Mouse (Mus musculus): Measurements from ENCODE around the gene Wfdc10. TPM values are rescaled to one million over a fixed set of nuclear protein-coding genes. Genes with fewer than 3 reads are reported as not detected.
"Not testable (repeated sequence)": the region's sequence is repeated elsewhere in the genome, so short reads cannot be mapped to it uniquely, and the experiment has no call there.

The Wfdc10 gene
- polyA plus RNA-seq (2012; rRNA removed), result 4.9 and 7.1 TPM in 2 replicates

- no peak for DNase-seq (ENCODE audit: low spot score)
These were observed at the start of gene Wfdc10 for GRCm38 (mm10) chr2:164655858-164656257. Gene Wfdc10 (plus strand): TSS chr2:164656046.

GRCm38 (mm10) chr2:164608781-164609180 is 47.1 kb upstream of the Wfdc10 start:
- DNase-seq (ENCODE audit: low spot score), result no peak

DNA sequence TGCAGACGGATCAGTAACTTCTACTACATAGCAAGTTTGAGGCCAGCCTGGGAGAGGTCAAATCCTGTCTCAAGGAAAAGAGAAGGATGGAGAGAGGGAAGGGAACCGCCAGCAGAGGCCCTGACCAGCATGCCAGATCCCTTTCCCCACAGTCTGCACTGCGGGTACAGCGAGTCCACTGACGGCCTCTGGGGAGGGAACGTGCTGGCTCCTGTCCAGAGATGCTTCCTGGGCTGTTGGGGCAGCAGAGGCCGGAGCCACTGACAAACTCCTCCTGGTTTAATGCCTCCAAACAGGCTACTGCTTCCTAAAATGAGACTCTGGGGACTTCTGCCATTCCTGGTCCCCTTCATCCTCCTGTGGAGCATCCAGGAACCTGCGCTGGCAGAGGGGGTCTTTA is 42.4 kb upstream of the Wfdc10 start, which contains the start of the genes Wfdc6b and Wfdc8:
Gene Wfdc6b, plus strand, starts transcription at position 52 of the 400 bp plus-strand sequence.
Gene Wfdc8, minus strand, starts transcription at position 156 of the 400 bp plus-strand sequence.
- not testable (repeated sequence) for DNase-seq (ENCODE audit: low spot score)

GRCm38 (mm10) chr2:164615386-164615785 is 40.5 kb upstream of the Wfdc10 start:
- no peak for DNase-seq (ENCODE audit: low spot score)

DNA sequence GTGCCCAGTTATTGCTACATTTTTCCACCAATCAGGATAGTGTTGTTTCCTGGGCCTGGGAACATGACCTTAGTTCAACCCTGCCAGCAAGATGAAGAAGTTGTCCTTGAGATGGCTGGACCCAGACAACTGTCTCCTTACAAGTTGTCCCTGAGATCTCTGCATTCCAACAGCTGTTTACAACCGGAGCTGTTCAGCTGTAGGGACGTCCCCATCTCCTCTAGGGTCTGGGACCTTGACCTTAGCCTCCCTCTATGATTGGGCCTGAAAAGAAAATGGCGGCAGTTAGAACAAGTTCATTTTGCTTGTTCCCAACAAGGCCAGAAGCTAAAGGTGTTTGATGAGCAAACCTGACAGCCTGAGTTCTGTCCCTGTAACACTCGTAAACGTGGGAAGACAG is 36.8 kb upstream of the Wfdc10 start:
- no peak for DNase-seq (ENCODE audit: low spot score)

DNA sequence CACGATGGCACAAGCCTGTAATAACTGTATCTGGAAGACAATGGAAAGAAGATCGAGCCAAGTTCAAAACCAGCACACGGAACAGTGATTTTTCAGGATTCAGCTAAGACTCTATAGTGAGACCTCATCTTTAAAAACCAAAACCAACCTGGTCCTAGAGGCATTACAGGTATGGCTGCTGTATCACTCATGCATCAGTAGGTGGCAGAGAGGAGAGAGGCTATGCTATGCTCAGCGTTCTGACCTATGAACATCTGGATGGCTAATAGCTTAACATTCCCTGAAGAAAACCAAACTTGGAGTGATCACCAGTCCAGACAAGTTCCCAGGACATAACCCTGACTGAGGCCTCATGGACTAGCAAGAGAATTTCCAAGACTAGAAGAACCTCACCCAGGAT is 34.1 kb upstream of the Wfdc10 start:
- DNase-seq (ENCODE audit: low spot score), result no peak

DNA sequence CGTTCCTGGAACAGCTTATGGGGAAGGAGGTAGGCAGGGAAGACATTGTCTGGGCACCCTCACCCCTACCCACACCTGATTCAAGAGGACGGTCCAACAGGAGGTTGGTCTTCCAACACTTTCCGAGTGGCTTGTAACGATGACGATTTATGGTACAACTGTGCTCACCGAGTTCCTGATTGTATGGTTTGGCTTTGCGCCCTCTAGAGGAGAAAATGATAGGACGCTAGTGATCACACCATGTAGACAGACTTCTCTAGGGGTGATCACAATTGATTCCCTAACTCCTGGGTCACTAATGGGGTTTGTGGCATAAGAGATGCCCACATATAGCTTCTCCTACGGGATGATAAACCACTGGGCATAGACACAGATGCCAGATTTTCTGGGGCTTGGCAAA is 20.6 kb upstream of the Wfdc10 start:
- no peak for DNase-seq (ENCODE audit: low spot score)

DNA sequence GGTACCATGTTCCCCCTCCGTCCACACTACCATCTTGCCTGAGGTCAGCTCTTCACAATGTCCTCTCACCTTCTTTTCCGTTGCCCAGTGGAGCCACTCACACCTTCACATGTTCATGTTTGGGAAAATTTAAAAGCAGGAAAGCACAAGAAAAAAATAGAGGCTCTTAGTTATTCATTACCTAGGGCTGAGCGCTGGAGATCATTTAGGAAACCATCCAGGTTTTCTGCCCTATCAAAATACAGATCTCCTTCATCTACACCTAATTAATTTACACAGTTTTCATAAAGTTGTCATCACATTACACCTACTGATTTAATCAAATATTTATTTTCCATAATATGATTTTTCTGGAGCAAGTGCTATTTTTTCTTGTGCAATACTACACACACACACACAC is 17.1 kb upstream of the Wfdc10 start, which contains the start of gene Wfdc16:
Gene Wfdc16, minus strand, starts transcription at position 101 of the 400 bp plus-strand sequence.
- no peak for DNase-seq (ENCODE audit: low spot score)

DNA sequence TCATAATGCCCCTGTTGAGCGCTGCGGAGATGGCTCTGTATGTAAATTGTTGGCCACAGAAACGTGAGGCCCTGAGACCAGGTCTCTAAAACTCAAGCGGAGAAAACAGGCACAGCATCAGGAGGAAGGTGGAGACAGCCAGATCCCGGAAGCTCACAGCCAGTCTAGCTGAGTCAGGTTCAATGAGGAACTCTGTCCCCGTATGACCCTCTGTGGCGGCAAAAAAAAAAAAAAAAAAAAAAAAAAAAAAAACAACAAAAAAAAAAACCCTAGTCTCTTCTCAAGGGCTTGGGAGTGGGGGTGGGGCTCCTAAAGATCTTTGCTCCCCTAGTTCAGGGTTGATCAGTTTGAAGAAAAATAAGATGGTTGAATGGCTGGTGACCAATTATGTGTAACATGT is 14.7 kb upstream of the Wfdc10 start:
- no peak for DNase-seq (ENCODE audit: low spot score)

DNA sequence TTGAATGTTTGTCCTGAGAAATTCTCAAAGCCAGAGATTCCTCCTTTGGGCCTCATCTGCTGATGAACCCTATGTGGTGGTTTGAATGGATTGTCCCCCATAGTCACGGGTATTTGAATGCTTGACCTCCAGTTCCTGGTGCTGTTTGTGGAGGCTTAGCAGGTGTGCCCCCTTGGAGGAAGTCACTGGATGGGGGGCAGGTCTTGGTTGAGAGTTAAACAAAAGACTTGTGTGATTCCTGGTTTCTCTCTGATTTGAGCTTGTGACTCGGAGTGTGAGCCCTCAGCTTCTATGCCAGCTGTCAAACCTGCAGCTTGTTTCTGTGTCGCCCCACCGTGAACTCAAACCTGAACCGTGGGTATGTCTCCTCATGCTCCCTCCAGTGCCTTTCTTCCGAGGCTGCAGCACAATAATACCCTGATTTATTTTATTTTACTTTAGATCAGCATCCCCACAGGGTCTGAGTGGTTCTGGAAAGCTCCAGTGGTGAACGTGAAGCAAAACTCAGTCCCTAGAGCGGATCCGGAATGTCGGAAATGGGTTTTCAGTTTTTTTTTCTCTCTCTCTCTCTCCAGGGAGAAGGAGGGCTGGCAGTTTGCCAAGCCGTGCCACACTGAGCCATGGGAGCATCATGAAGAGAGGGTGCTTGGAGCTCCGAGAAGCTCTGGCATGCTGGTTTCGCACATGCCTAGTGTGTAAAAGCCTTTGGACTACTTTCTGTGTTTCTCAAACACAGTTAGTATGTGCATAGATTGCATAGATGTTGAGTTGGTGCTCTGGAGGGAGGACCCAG is 13.8 kb upstream of the Wfdc10 start:
- DNase-seq (ENCODE audit: low spot score), result no peak

DNA sequence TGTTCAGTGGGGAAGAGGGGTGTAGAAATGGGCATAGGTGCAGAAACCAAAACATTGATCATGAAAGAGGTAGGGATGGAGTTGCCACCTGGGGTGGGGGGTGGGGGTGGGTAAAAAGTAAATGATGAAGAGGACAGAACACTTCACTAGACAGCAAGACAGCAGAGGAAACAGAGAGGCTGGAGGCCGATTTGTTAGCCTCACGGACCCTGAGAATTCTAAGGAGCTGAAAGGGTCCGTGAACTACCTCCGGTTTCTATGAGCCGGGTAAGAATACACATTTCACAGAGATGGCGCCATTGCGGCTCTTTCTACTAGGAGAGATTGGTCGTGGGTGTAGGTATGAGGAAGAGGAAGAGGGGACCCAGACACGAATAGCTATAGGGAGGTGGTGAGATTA is 637 bp downstream of the Wfdc10 start, which contains the start of gene Wfdc9:
Gene Wfdc9, minus strand, starts transcription at position 101 of the 400 bp plus-strand sequence.
- no peak for DNase-seq (ENCODE audit: low spot score)

DNA sequence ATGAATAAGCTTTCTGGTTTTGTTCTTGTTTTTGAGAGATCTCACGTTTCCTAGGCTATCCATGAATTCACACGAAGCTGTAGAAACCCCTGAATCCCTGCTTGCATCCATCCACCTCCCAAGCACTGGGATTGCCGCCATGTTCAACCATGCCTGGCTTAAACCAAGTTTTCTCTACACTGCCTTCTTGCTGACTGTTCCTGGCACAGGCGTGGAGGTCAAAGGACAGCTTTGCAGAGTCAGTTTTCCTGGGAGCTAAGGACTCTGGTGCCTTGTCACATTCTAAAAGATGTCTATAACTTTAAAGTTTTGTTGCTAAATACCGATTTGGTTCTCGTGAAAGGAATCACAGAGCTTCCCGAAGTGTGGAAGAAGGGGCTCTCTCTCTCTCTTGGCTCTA is 9.0 kb downstream of the Wfdc10 start:
- DNase-seq (ENCODE audit: low spot score), result no peak

DNA sequence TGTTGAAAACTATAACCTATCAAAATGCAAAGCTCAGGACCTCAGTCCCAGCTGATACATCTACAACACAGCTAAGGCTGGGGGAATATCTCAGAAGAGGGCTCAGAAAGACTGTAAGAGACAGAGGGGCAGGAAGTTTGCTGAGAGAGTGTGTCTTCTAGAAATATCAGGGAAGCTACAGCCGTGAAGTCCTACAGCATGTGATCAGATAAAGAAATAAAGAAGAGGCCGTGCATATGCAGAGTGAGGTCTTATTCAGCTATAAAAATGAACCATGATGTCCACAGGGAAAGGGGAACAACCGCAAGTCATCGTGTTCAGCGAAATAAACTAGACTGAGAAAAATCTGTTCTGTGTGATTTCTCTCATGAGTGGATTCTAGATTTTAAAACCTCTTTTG is 14.4 kb downstream of the Wfdc10 start:
- no peak for DNase-seq (ENCODE audit: low spot score)

- no peak for DNase-seq (ENCODE audit: low spot score)
These were observed 15.1 kb downstream of the Wfdc10 start for GRCm38 (mm10) chr2:164670938-164671337.

- DNase-seq (ENCODE audit: low spot score), result no peak
These were observed 18.1 kb downstream of the Wfdc10 start, which contains the start of gene Wfdc11 for GRCm38 (mm10) chr2:164673987-164674386. Gene Wfdc11 (minus strand): TSS chr2:164674087.

- DNase-seq (ENCODE audit: low spot score), result no peak
These were observed 20.3 kb downstream of the Wfdc10 start for GRCm38 (mm10) chr2:164676103-164676502.

DNA sequence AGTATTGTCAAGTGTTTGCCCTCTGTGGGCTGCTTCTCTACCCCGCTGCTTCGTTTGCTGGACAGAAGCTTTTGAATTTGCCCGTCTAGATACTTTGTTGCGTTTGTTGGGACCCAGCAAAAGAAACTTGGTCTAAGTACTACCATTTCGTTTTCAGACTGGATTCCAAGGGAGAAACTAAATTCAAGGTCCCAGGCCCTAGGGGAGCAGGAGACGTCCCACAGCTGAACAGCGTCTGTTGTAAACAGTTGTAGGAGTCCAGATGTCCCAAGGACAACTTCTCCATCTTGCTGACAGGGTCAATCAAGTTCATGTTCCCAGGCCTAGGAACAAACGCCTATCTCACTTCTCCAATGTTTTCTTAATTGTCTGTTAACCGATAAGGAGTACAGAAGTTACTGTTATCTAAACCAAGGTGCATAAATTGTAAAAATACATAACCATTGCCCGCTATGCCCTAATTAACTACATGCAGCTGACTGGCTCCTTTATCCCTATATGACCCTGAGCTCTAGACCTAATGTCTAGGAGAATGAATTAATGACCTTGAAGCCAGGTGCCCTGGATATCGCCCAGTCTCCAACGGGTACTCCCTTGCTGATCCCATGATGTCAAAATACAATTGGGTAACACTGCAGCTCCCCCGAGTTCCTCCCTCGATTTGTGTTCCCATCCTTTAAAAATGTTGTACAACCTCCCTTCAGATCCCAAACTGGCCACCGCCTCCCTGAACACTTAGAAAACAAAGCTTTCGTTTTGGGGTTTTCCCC is 21.3 kb downstream of the Wfdc10 start:
- no peak for DNase-seq (ENCODE audit: low spot score)

DNA sequence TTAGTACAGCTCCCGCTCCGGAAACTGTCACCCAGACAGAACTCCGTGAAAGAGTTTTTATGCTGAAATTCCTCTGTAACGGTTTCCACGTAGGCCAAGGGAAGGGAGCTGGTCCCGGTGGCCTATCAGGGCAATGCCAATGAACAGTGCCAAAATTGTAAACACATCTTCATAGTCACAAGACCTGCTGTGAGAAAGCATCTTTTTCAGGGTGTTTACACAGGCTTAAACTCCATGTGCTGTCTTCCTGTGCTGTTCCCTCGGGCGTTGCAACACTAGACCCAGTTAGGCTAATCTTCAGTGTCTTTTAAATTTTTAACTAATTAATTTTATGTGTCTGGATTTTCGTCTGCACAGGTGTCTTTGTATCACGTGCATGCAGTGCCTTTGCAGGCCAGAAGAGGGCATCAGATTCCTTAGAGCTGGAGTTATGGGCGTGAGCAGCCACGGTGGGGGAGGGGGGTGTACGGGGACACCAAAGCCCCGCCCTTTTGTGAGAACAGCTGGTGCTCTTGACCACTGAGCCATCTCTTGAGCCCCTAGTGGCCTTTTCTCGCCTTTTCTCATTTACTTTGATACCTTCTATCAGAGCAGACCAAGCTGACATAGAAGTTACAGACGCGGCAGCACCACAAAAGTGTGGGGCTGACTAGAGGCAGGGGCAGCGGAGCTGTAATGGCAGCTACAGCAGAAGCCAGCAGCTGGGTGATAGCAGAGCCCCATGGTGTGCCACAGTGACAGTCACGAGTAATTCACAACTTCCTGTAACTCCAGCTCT is 23.2 kb downstream of the Wfdc10 start:
- DNase-seq (ENCODE audit: low spot score), result peak; percentile 25

GRCm38 (mm10) chr2:164679906-164680305 is 24.1 kb downstream of the Wfdc10 start:
- DNase-seq (ENCODE audit: low spot score), result no peak

DNA sequence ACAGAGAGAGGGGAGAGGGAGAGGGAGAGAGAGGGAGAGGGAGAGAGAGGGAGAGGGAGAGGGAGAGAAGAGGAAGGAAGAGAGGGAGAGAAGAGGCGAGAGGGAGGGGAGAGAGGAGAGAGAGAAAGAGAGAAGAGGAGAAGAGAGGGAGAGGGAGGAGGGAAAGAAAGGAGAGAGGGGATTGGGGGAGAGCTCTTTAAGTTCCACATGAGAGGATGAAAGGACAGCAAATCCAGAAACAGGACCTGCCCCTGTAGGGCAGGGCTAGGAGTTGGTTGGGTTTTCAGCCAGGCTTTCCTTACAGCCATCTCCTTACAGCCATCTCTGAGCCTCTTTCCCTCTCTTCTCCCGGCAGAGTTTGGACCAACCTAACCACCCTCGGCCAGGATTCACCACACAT is 29.0 kb downstream of the Wfdc10 start, which contains the start of gene Wfdc13:
Gene Wfdc13, plus strand, starts transcription at position 301 of the 400 bp plus-strand sequence.
- no peak for DNase-seq (ENCODE audit: low spot score)

GRCm38 (mm10) chr2:164698201-164698600 is 42.4 kb downstream of the Wfdc10 start, which contains the start of gene Spint4:
Gene Spint4 (plus strand): TSS chr2:164698501.
- DNase-seq (ENCODE audit: low spot score), result no peak

- DNase-seq (ENCODE audit: low spot score), result no peak
These were observed 45.1 kb downstream of the Wfdc10 start for GRCm38 (mm10) chr2:164700959-164701358.
